Mouse (Mus musculus) limb, embryonic 14.5 days (tissue): ENCODE data around the gene Otop2. TPM values are rescaled to one million over a fixed set of nuclear protein-coding genes. Genes with fewer than 3 reads are reported as not detected.

Source experiments
- ATAC-seq: fragments of 200-750 bp; cut with Nextera tagmentation; 2 replicates; pipeline ENCODE4 v1.8.0; 2017; ENCODE audit warnings: low read depth, moderate number of reproducible peaks, moderate TSS enrichment; ENCODE audit not compliant: low FRiP score
- DNase-seq: peaks from one replicate; pipeline ENCODE4 v3.0.0-alpha.2; 2015; ENCODE audit warnings: low spot score
- H3K27ac ChIP-seq: fragments of 300-500 bp; sonication (generic); replicated peaks from 2 replicates; pipeline ENCODE4 v1.5.1; 2014; ENCODE audit warnings: low read depth, mild to moderate bottlenecking, low read length, moderate library complexity, mixed read lengths
- H3K27me3 ChIP-seq: fragments of 300-500 bp; sonication (generic); 2 replicates; pipeline ENCODE4 v1.6.1; 2014; ENCODE audit warnings: low read length, mixed read lengths; ENCODE audit not compliant: control insufficient read depth, insufficient read depth
- H3K36me3 ChIP-seq: fragments of 300-500 bp; sonication (generic); 2 replicates; pipeline ENCODE4 v1.6.1; 2014; ENCODE audit warnings: mild to moderate bottlenecking, low read length, moderate library complexity, mixed read lengths; ENCODE audit not compliant: control insufficient read depth, insufficient read depth
- H3K4me1 ChIP-seq: fragments of 300-500 bp; sonication (generic); 2 replicates; pipeline ENCODE4 v1.6.1; 2014; ENCODE audit warnings: antibody characterized with exemption, low read length, mixed read lengths; ENCODE audit not compliant: control insufficient read depth, insufficient read depth
- H3K4me2 ChIP-seq: fragments of 300-500 bp; sonication (generic); replicated peaks from 2 replicates; pipeline ENCODE4 v1.6.1; 2014; ENCODE audit warnings: low read depth, mild to moderate bottlenecking, low read length, moderate library complexity; ENCODE audit not compliant: severe bottlenecking
- H3K4me3 ChIP-seq: fragments of 300-500 bp; sonication (generic); replicated peaks from 2 replicates; pipeline ENCODE4 v1.5.1; 2014; ENCODE audit warnings: low read length
- H3K9ac ChIP-seq: fragments of 300-500 bp; sonication (generic); 2 replicates; pipeline ENCODE4 v1.6.1; 2014; ENCODE audit warnings: mild to moderate bottlenecking, low read depth, low read length, moderate library complexity; ENCODE audit not compliant: severe bottlenecking
- H3K9me3 ChIP-seq: fragments of 300-500 bp; sonication (generic); 2 replicates; pipeline ENCODE4 v1.6.1; 2016; ENCODE audit warnings: low read length; ENCODE audit not compliant: control insufficient read depth
- POLR2A ChIP-seq: fragments of 200-500 bp; IDR thresholded peaks from 2 replicates; pipeline ENCODE4 v1.8.0; 2012; ENCODE audit warnings: inconsistent platforms, mild to moderate bottlenecking, moderate library complexity, borderline replicate concordance; ENCODE audit not compliant: insufficient read depth, insufficient read length; ENCODE audit errors: extremely low read depth
- WGBS: fragments of 180-500 bp; shearing (Covaris S2); extraction: QIAGEN DNeasy Blood & Tissue Kit; methylation state at CpG from one replicate; pipeline ENCODE4 v1.1.7; 2014; 5-methylcytosine and 5-hydroxymethylcytosine counted together
- polyA plus RNA-seq, 2 experiments: library from polyadenylated mRNA; depleted of rRNA in 1 of 2; stranded (reverse) in 1 of 2; unstranded in 1 of 2; fragments of >200 nt; fragmentation: Nextera tagmentation in 1 of 2; extraction: Ambion mirVana in 1 of 2; gene quantifications; 2 replicates each; pipeline versions ENCODE4 v1.2.1 to v1.2.3; 2012 to 2014

Otop2 gene
- polyA plus RNA-seq, 2 experiments, result 0.19 to 0.29 TPM

GRCm38 (mm10) chr11:115282723-115283485, 24.1 kb upstream of the Otop2 start:
- no peak for TF ChIP-seq POLR2A
- no peaks in the 10 kb centered on the region for H3K27me3 ChIP-seq

GRCm38 (mm10) chr11:115283486-115283765, 23.5 kb upstream of the Otop2 start:
- ATAC-seq, result no peak

More at GRCm38 (mm10) chr11:115282723-115283485, 24.1 kb upstream of the Otop2 start:
- peaks cover 2% of the 10 kb centered on the region; the same call in 1 of the 2 replicates for H3K4me1 ChIP-seq
- no peak overlapping the region for H3K27ac ChIP-seq
- no peaks in the 10 kb centered on the region for H3K36me3 ChIP-seq
- no peak overlapping the region for H3K9ac ChIP-seq
- no peak for DNase-seq
- 86% methylated on average over 8 of the region's 8 CpGs for WGBS
- no peaks in the 10 kb centered on the region for H3K9me3 ChIP-seq
- ATAC-seq, result no peak
- no peak overlapping the region for H3K4me2 ChIP-seq
- H3K4me3 ChIP-seq, result no peak overlapping the region

GRCm38 (mm10) chr11:115283891-115284620, 22.9 kb upstream of the Otop2 start:
- Histone ChIP-seq H3K4me2 (no peak overlapping the region), H3K27ac (no peak overlapping the region), H3K4me3 (no peak overlapping the region), H3K27me3 (no peaks in the 10 kb centered on the region), H3K9ac (no peak overlapping the region), H3K36me3 (no peaks in the 10 kb centered on the region), H3K9me3 (no peaks in the 10 kb centered on the region), H3K4me1 (no peaks in the 10 kb centered on the region)
- DNase-seq, result no peak
- 75% methylated on average over 12 of the region's 12 CpGs for WGBS
- TF ChIP-seq POLR2A, result no peak
- no peak for ATAC-seq

More at GRCm38 (mm10) chr11:115283486-115283765, 23.5 kb upstream of the Otop2 start:
- 71% methylated on average over 9 of the region's 9 CpGs for WGBS
- no peaks in the 10 kb centered on the region for H3K4me1 ChIP-seq
- H3K27me3 ChIP-seq, result no peaks in the 10 kb centered on the region
- no peaks in the 10 kb centered on the region for H3K9me3 ChIP-seq
- no peak overlapping the region for H3K9ac ChIP-seq
- no peak overlapping the region for H3K4me2 ChIP-seq
- H3K27ac ChIP-seq, result no peak overlapping the region
- H3K4me3 ChIP-seq, result no peak overlapping the region
- TF ChIP-seq POLR2A, result no peak
- DNase-seq, result no peak
- no peaks in the 10 kb centered on the region for H3K36me3 ChIP-seq

DNA sequence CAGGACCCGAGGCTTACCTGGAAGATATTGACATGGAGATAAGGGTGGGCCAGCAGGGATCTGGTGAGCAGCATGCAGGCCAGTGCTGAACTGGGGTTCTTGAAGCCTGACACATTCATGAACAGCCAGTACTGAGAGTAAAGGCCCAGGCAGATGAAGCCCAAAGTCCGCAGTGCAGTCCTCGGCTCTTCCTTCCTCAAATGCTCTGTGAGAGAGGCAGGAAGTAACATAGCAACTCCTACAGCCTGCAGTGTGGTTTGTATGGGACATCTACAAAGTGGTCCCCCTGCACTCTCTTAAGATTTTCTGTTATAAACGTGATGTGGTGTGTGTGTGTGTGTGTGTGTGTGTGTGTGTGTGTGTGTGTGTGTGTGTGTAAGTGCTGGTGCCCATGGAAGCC, 21.7 kb upstream of the Otop2 start:
- DNase-seq, result no peak
- no peaks in the 10 kb centered on the region for H3K9me3 ChIP-seq
- TF ChIP-seq POLR2A, result no peak
- no peak overlapping the region for H3K9ac ChIP-seq
- no peak overlapping the region for H3K4me2 ChIP-seq
- no peaks in the 10 kb centered on the region for H3K36me3 ChIP-seq
- no peak overlapping the region for H3K4me3 ChIP-seq
- H3K4me1 ChIP-seq, result no peaks in the 10 kb centered on the region
- H3K27ac ChIP-seq, result no peak overlapping the region
- 72% methylated on average over 3 of the region's 4 CpGs for WGBS
- no peaks in the 10 kb centered on the region for H3K27me3 ChIP-seq
- no peak for ATAC-seq

DNA sequence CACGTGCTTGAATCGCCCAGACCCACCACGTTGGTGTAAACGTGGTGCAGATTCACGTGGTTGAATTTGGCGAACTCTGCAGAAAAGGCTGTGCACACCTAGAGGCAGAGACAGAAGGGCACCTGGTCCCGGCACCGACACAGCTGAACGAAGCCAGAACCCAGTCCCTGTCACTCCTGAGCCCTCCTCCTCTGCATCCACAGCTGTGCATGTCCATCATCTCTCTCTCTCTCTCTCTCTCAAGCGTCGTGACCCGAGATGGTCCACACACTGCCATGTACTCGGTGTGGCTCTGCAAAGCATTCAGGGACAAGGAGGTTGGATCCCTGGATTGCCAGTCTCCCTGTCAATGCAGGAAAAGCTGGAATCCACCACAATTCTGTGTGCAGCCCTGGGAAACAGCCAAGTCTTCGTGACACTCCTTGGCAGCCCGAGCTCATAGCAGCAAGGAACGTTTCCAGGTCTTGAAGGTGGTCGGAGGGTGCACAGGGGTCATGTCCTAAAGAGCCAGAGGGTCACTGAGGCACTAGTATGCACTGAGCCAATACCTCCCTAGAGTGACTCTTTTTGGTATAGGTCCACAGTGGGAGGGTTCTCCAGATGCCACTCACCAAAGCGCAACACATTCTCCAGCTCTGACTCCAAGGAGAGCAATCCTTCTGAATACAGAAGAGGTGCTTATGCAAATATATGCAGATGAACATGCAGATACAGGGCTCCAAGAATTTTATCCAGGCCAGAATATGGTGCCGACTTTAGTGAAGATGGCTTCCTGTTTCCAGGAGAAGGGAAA, 20.6 kb upstream of the Otop2 start:
- 75% methylated on average over 19 of the region's 19 CpGs for WGBS
- ATAC-seq (no peak), DNase-seq (no peak)
- Histone ChIP-seq H3K9ac (no peak overlapping the region), H3K27me3 (no peaks in the 10 kb centered on the region), H3K9me3 (no peaks in the 10 kb centered on the region), H3K36me3 (no peaks in the 10 kb centered on the region), H3K27ac (no peak overlapping the region), H3K4me3 (no peak overlapping the region), H3K4me2 (no peak overlapping the region), H3K4me1 (no peaks in the 10 kb centered on the region)
- no peak for TF ChIP-seq POLR2A
